Mouse (Mus musculus): Measurements from ENCODE around the gene Prdm13. TPM values are rescaled to one million over a fixed set of nuclear protein-coding genes. Genes with fewer than 3 reads are reported as not detected.

Prdm13 gene
- polyA plus RNA-seq, 3 experiments from 2014 or later: not detected

GRCm38 (mm10) chr4:21678101-21678974, 7.4 kb downstream of the Prdm13 start:
- ATAC-seq: no peak

- no peak for ATAC-seq
These were observed 11.1 kb downstream of the Prdm13 start for GRCm38 (mm10) chr4:21674691-21675090.

GRCm38 (mm10) chr4:21674042-21674441, 11.7 kb downstream of the Prdm13 start:
- ATAC-seq: peak; percentile 35

GRCm38 (mm10) chr4:21665961-21666360, 19.8 kb downstream of the Prdm13 start:
- no peak for ATAC-seq

GRCm38 (mm10) chr4:21658184-21658583, 27.6 kb downstream of the Prdm13 start:
- ATAC-seq: no peak

DNA sequence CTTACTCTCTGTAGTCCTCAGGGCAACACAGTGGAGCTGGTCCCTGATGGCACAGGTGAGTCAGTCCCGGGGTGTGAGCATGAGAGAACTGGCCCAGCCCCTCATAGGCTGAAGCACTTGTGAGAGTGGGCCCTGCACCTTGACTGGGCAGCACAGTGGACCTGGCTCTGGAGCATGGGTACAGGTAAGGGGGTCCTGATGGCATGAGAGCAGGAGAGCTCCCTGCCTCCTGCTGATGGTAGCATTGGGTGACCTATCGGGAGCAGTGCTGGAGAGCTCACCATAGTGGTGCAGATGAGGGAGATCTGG, 56.5 kb downstream of the Prdm13 start:
- no peak for ATAC-seq

DNA sequence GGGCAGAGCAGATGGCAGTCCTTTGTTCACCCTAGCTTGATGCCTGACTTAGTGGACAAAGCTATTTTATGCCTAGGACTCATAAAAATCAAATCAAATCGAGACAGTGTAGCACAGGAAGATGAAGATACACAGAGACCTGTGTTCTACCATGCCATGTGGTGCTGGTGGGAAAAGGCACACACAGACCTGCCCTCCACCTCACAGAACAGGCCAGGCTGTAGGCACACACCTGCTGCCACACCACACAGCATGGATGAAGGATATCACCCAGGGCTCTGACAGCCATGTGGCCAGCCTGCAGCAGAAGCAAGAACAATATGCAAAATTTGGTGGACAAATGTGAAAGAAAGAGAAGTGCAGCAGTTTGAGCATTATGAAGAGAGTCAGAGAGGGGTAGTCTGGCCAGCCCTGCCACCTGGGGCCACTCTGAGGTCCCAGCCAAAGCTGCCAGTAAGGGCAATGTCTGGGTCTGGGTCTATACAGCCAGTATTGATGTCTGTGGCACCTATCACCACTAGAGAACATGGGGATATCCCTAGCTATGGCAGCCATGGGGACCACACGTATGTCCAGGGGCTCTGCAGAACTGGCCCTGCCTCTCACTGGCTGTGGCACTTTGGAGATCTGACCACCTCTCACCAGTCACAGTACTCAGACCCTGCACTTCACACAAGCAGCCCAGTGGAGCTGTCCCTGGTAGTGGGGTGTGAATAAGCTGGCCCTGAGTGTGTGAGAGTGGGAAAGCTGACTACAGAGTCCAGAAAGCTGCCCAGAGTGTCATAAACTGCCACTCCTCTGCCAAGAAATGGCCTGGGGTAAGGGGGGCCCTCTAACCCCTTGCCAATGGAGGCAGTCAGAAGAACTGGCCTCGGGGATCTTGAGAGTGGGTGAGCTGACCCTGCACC, 57.1 kb downstream of the Prdm13 start:
- no peak for ATAC-seq

Other genes starting within 250 kb of the Prdm13 start
- 10 to 100 TPM; 31.1 to 65.5 (median 40.1) TPM for gene Ccnc, start 41.7 kb upstream of the Prdm13 start, polyA plus RNA-seq (2017; shearing (Covaris generic))
- 10 to 100 TPM; 18.8 to 21.5 (median 21.1) TPM for gene Usp45, start 81.2 kb upstream of the Prdm13 start, polyA plus RNA-seq (2017; shearing (Covaris generic))
- gene Tstd3, start 81.2 kb upstream of the Prdm13 start, polyA plus RNA-seq (2017; shearing (Covaris generic)): 10 to 100 TPM; 22.5 to 49.5 (median 27.5) TPM
- gene Pnisr, start 161.6 kb upstream of the Prdm13 start, polyA plus RNA-seq (2017; shearing (Covaris generic)): 100 to 1,000 TPM; 150 to 277 (median 265) TPM
- 10 to 100 TPM; 13.4 to 14.4 (median 13.5) TPM for gene Coq3, start 193.7 kb upstream of the Prdm13 start, polyA plus RNA-seq (2017; shearing (Covaris generic))
- under 1 TPM in 2 of 3 experiments, not detected in 1; 0.15 to 0.20 TPM for gene Faxc, start 245.4 kb upstream of the Prdm13 start, polyA plus RNA-seq (2017; shearing (Covaris generic))

Data from inflammation-experienced regulatory T-cells, adult 6 months (primary cell).